Mouse (Mus musculus) myocyte (in vitro differentiated cells): Measurements from ENCODE around the gene Mon1a.

ENCODE experiments used
- MAX ChIP-seq: IDR thresholded peaks from one replicate; pipeline ENCODE4 v1.6.1; 2011; ENCODE audit warnings: low read depth, mild to moderate bottlenecking, control low read depth
- MYOD1 ChIP-seq, 3 experiments: IDR thresholded peaks; one replicate each; pipeline ENCODE4 v1.6.1; 2011; ENCODE audit warnings: control low read depth in 2 of 3, low read depth in 2 of 3, mild to moderate bottlenecking in 2 of 3, moderate library complexity in 1 of 3; ENCODE audit not compliant: insufficient read length in 2 of 3, control insufficient read depth in 1 of 3
- POLR2A ChIP-seq: IDR thresholded peaks from one replicate; pipeline ENCODE4 v1.6.1; 2011; ENCODE audit warnings: low read depth, mild to moderate bottlenecking, control low read depth, moderate library complexity; ENCODE audit not compliant: insufficient read length
- POLR2AphosphoS2 ChIP-seq: IDR thresholded peaks from one replicate; pipeline ENCODE4 v1.6.1; 2011; ENCODE audit warnings: low read depth, control low read depth; ENCODE audit not compliant: insufficient read length
- TCF12 ChIP-seq: IDR thresholded peaks from one replicate; pipeline ENCODE4 v1.6.1; 2011; ENCODE audit warnings: mild to moderate bottlenecking, control low read depth; ENCODE audit not compliant: poor library complexity, insufficient read depth, severe bottlenecking
- USF1 ChIP-seq: IDR thresholded peaks from one replicate; pipeline ENCODE4 v1.6.1; 2011; ENCODE audit warnings: low read depth, mild to moderate bottlenecking, control low read depth, moderate library complexity

DNA sequence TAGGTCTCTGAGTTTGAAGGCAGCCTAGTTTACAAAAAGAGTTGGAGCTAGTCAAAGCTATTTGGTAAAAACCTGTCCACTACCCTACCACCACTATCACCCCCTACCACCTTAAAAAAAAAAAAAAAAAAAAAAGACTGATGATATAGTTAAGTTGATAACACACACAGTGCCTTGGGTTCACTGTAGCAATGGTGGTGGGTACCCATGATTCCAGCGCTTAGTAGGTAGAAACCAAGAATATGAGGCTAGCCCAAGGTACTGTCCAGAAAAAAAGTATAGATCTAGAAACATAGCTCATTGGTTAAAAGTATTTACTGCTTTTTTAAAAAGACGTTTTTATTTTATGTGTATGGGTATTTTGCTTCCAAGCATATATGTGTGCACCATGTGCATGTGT, 45.2 kb upstream of the Mon1a start:
- TF ChIP-seq USF1 (no peak), TCF12 (no peak), MAX (no peak), POLR2AphosphoS2 (no peak), POLR2A (no peak), MYOD1 (IDR thresholded peaks at IDR 0.05; ENCODE audit: control insufficient read depth in 1 of 3, insufficient read length in 2 of 3, low read depth in 2 of 3) (no peak)
